Mouse (Mus musculus): ENCODE data around the gene Nhej1. TPM values are rescaled to one million over a fixed set of nuclear protein-coding genes. Genes with fewer than 3 reads are reported as not detected.

The Nhej1 gene
- polyA plus RNA-seq (2017; shearing (Covaris generic)), result 9.8 TPM

DNA sequence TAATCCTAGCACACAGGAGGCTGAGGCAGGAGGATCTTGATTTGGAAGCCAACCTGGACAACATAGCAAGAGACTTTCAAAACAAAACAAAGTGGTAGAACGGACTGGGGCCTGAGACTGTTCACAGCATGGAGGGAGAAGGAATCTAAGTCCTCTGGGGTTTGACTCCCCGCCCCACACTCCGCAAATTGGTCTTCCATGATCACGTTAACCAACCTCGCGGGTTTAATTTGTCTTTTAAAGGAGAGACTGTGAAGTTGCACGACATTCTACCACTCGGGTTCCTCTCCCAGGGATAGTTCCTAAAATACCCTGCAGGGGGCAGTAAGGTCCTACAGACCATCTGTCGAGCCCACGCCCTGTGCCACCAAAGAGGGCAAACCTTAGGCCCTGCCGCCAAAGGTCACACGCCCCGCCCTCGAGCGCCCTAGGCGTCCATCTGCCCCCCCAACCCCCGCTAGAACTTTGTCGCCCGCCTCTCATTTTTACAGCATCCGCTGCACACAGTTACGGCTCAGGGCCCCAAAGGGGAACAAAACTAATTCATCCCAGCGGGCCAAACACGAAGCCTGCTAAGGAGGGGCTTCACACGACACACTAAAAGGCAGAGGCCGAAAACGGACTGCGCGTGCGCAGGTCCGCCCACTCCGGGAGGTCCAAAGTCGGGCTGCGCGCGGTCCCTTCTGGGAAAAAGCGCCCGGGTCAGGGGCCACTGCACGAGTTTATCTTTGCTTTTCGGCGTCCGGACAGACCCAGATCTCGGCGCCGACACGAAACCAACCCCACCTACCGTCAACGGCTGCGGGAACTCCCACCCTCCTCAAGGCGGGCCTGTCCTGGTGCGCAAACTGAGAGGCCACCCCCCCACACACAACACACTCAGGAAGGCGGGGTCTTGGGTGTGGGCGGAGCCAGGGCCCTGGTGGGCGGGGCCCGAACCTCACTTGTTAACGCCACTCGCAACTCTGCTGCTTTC lies at the start of gene Nhej1:
Nhej1 (minus strand) TSS at position 855 of the 976 bp plus-strand sequence.

DNA sequence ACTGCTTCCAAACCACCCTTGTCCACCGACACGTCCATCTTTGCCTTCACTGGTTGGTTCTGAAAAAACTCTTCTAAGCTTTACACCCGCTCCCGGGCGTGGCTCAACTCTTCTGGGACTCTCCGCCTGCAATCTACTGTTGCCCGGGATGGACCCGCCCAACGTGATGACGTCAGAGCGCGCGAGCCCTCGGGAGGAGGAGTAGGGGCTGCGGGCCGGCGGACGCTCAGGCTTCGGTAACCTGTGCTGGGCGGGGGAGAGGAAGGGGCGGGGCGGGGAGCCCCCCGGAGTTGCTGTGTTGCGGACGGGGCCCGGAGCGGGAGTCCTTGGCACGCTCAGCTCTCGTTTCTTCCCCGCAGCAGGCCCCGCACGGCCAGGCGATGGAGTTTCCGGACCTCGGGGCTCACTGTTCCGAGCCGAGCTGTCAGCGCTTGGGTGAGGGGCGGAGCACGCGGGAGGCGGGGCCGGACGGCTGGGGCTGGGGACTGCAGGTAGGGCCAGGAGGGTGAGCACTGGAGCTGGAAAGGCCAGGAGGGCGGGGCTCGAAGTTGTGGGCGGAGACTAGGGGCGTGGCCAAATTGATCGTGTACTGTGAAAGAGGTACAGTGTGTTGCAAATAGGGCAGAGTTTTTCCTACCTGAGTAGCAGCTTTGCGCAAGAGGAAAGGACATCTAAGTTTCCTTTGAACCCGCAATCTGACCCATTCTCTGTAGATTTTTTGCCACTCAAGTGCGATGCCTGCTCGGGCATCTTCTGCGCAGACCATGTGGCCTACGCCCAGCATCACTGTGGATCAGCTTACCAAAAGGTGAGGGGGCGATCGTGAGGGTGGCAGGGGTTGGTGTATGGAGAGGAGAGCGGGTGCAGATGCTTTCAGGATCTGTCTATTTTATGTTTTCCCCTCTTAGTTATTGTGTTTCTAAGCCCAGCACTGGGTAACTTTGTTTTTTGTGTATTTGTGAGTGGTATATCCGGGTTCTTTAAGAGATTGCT lies 43.8 kb upstream of the Nhej1 start, which contains the start of gene Zfand2b:
Zfand2b (plus strand) TSS at position 175 of the 993 bp plus-strand sequence.

DNA sequence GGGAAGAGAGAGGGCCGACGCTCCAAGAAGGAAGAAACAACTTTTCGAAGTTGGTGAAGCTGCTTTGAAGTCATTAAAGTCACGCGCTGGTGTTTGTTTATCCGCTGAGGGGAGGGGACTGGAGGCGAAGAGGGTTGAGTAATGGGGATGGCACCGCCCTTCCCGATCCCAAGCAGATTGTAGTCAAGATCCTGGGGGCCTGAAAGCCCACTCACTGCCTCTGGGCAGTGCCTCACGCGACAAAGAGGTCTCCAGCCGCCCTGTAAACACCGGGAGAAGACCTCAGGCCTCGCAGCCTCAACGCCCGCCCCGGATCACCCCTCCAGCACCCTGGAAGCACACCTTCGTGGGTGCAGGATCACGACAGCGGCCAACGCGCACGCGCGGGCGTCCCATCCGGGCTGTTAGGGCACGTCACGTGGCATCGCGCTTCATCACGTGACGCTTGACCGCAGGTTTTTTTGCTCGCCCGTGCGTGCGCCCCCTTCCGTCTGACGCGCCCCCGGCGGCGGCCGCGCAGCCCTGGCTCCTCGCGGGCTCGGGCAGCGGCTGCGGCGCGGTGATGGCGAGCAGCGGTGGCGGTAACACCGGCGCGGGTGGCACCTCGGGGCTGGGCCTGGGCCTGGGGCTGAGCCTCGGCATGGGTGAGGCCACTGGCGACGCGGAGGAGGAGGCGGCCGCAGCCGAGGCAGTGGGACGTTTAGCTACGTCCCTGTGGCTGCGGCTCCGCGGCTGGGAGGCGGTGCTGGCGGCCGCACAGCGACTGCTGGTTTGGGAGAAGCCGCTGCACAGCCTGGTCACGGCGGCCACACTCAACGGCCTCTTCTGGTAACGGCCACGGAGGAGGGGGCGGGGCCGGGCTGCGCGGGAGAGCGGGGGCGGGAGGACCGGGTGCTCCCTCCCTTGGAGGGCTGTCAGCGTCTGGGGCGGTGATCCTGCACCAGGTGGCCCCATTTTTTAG lies 17.6 kb upstream of the Nhej1 start, which contains the start of the genes Cnppd1 and Retreg2:
Cnppd1 (minus strand) TSS at position 411 of the 961 bp plus-strand sequence.
Retreg2 (plus strand) TSS at position 478 of the 961 bp plus-strand sequence.

DNA sequence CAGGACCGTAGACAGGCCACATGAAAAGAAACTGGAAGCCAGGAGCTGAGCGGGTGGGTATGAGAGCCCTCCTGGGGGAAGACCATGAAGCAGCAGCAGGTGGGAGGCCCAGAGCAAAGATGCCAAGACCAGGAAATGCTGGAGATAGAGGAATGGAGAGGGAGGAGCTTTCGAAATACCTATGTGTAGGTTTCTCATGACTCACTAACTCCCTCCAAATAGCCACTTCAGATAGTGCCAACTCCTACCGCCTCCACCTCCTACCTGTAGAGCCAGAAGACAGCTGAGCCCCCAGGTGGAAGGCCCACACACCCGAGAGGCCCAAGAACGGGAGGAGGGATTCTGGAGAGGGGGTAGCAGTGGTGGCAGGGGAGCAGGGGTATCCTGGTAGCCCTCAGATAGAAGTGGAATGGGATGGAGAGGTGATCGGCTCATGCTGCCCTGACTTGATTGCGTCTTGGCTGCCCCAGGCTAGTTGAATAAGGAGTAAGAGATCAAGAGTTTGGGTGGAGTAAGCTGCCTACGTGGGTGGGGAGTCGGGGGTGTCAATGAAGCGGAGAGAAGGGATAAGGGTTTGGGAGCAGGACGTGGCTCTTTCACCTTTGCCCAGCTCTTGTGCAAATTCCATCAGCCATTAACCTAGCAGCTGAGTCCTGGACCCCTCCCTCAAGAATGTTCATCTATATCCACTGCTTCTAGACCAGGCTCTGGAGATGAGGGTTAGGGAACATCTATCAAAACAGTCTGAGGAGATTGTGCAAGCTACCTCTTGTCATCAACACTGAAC lies 8.6 kb upstream of the Nhej1 start, which contains the start of gene Slc23a3:
Slc23a3 (minus strand) TSS at position 470 of the 787 bp plus-strand sequence.

DNA sequence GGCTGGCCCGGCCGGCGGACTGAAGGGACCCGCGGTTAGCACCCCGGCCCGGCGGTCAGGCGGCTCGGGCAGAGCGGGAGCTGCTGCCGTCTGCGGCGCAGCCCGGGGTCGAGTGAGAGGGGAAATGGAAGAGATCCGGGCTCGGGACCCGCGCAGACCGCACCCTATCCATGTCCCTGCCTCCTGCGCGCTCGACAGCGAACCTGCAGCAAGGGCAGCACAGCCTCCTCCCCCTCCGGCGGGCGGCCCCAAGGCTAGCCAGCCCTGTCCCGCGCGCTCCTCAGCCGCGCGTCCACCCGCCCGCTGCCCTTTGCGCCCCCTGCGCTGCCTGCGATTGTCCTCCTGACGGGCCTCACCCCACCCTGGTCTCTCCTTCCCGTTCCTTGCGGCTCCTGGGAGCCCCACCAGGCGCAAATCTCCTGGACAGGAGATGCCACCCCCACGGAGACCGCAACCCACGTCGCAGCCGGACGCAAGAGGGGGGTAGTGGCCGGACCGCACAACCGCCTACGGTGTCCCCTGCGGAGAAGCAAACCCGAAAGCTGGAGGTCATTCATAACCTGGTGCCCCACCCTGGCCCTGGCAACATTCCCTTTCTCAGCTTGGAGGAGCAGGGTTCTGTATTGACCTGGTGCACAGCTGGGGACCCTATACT lies 173.3 kb downstream of the Nhej1 start, which contains the start of gene Ihh:
Ihh (minus strand) TSS at position 117 of the 655 bp plus-strand sequence.

DNA sequence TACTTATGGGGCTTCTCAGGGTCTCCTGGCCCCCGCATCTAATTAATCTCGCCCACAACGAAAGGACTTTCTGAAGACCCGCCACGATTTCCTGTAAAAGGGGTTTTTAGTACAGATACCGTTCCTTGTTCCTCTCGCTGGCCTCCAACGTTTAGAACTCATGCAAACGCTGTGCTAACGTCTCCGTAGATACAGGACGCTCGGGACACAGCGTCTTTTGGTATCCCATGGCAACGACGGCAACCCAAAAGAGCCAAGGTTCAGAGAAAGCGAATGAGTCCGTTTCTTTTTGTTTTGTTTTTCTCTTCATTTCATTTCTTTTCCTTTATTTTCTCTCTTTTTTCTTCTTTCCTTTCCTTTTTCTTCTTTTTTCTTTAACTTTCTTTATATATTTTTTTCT lies 189.6 kb downstream of the Nhej1 start, which contains the start of gene Cfap65:
Cfap65 (minus strand) TSS at position 198 of the 400 bp plus-strand sequence.

Other genes starting within 250 kb of the Nhej1 start
- not detected for gene Fev, start 239.8 kb downstream of the Nhej1 start, polyA plus RNA-seq (2017; shearing (Covaris generic))
- gene Cryba2, start 232.1 kb downstream of the Nhej1 start, polyA plus RNA-seq (2017; shearing (Covaris generic)), result not detected
- gene Cfap65, start 189.6 kb downstream of the Nhej1 start, polyA plus RNA-seq (2017; shearing (Covaris generic)), result not detected
- gene Ihh, start 173.5 kb downstream of the Nhej1 start, polyA plus RNA-seq (2017; shearing (Covaris generic)), result 0.11 TPM
- gene Slc23a3, start 8.7 kb upstream of the Nhej1 start, polyA plus RNA-seq (2017; shearing (Covaris generic)), result 0.42 TPM
- 200 TPM for gene Cnppd1, start 17.5 kb upstream of the Nhej1 start, polyA plus RNA-seq (2017; shearing (Covaris generic))
- 14.4 TPM for gene Retreg2, start 17.6 kb upstream of the Nhej1 start, polyA plus RNA-seq (2017; shearing (Covaris generic))
- 79.1 TPM for gene Zfand2b, start 43.4 kb upstream of the Nhej1 start, polyA plus RNA-seq (2017; shearing (Covaris generic))
- 8.7 TPM for gene Abcb6, start 55.2 kb upstream of the Nhej1 start, polyA plus RNA-seq (2017; shearing (Covaris generic))
- 49.9 TPM for gene Ankzf1, start 67.0 kb upstream of the Nhej1 start, polyA plus RNA-seq (2017; shearing (Covaris generic))
- gene Atg9a, start 67.0 kb upstream of the Nhej1 start, polyA plus RNA-seq (2017; shearing (Covaris generic)), result 28.0 TPM
- 15.1 TPM for gene Glb1l, start 85.6 kb upstream of the Nhej1 start, polyA plus RNA-seq (2017; shearing (Covaris generic))
- 114 TPM for gene Stk16, start 85.6 kb upstream of the Nhej1 start, polyA plus RNA-seq (2017; shearing (Covaris generic))
- gene Tuba4a, start 94.7 kb upstream of the Nhej1 start, polyA plus RNA-seq (2017; shearing (Covaris generic)), result 403 TPM
- gene A630095N17Rik, start 106.9 kb upstream of the Nhej1 start, polyA plus RNA-seq (2017; shearing (Covaris generic)), result 0.84 TPM
- gene Dnajb2, start 111.2 kb upstream of the Nhej1 start, polyA plus RNA-seq (2017; shearing (Covaris generic)), result 32.8 TPM
- gene Ptprn, start 139.3 kb upstream of the Nhej1 start, polyA plus RNA-seq (2017; shearing (Covaris generic)), result 0.15 TPM
- not detected for gene Resp18, start 153.2 kb upstream of the Nhej1 start, polyA plus RNA-seq (2017; shearing (Covaris generic))
- 88.1 TPM for gene Dnpep, start 192.8 kb upstream of the Nhej1 start, polyA plus RNA-seq (2017; shearing (Covaris generic))
- gene Des, start 235.1 kb upstream of the Nhej1 start, polyA plus RNA-seq (2017; shearing (Covaris generic)), result not detected